Mouse (Mus musculus) liver, embryonic 16.5 days (tissue): ENCODE results near the gene Hist1h4h. TPM values are rescaled to one million over a fixed set of nuclear protein-coding genes. Genes with fewer than 3 reads are reported as not detected.
"Not testable (repeated sequence)": the region's sequence is repeated elsewhere in the genome, so short reads cannot be mapped to it uniquely, and the experiment has no call there.

ENCODE experiments used
- ATAC-seq: fragments of 200-750 bp; cut with Nextera tagmentation; 2 replicates; pipeline ENCODE4 v1.8.0; 2017; ENCODE audit warnings: low read depth, mild to moderate bottlenecking, moderate number of reproducible peaks, moderate library complexity
- H3K27ac ChIP-seq: fragments of 300-500 bp; sonication (generic); 2 replicates; pipeline ENCODE4 v1.5.1; 2014; ENCODE audit warnings: mild to moderate bottlenecking, low read length
- H3K27me3 ChIP-seq: fragments of 300-500 bp; sonication (generic); 2 replicates; pipeline ENCODE4 v1.6.1; 2014; ENCODE audit warnings: low read depth, low read length, mixed read lengths; ENCODE audit not compliant: control insufficient read depth, insufficient read depth
- H3K36me3 ChIP-seq: fragments of 300-500 bp; sonication (generic); 2 replicates; pipeline ENCODE4 v1.6.1; 2014; ENCODE audit warnings: mild to moderate bottlenecking; ENCODE audit not compliant: control insufficient read depth, insufficient read depth
- H3K4me1 ChIP-seq: fragments of 300-500 bp; sonication (generic); 2 replicates; pipeline ENCODE4 v1.6.1; 2014; ENCODE audit warnings: low read depth, low read length, mixed read lengths; ENCODE audit not compliant: control insufficient read depth
- H3K4me2 ChIP-seq: fragments of 300-500 bp; sonication (generic); 2 replicates; pipeline ENCODE4 v1.6.1; 2014; ENCODE audit warnings: low read depth, low read length, mixed read lengths
- H3K4me3 ChIP-seq: fragments of 300-500 bp; sonication (generic); 2 replicates; pipeline ENCODE4 v1.5.1; 2014; ENCODE audit warnings: low read depth, mild to moderate bottlenecking, low read length
- H3K9ac ChIP-seq: fragments of 300-500 bp; sonication (generic); 2 replicates; pipeline ENCODE4 v1.6.1; 2014; ENCODE audit warnings: low read depth, low read length
- H3K9me3 ChIP-seq: fragments of 300-500 bp; sonication (generic); replicated peaks from 2 replicates; pipeline ENCODE4 v1.6.1; 2016; ENCODE audit warnings: low read length; ENCODE audit not compliant: control insufficient read depth
- WGBS: fragments of 180-500 bp; shearing (Covaris S2); extraction: QIAGEN DNeasy Blood & Tissue Kit; methylation state at CpG from one replicate; pipeline ENCODE4 v1.1.7; 2014; ENCODE audit not compliant: insufficient replicate concordance; 5-methylcytosine and 5-hydroxymethylcytosine counted together
- microRNA-seq: library from miRNA; unstranded; fragments of <30 nt; microRNA quantifications from one replicate; pipeline ENCODE4, GENCODE M21; 2016
- polyA plus RNA-seq: library from polyadenylated mRNA; unstranded; fragments of >200 nt; fragmentation: Nextera tagmentation; extraction: Ambion mirVana; gene quantifications from 2 replicates; pipeline ENCODE4 v1.2.1, GENCODE M21; 2015

Hist1h4h gene
- polyA plus RNA-seq, 1 experiment from 2014 or later = 5.5 TPM

GRCm38 (mm10) chr13:23575864-23576313, 45.0 kb downstream of the Hist1h4h start:
- H3K27me3 ChIP-seq, H3K36me3 ChIP-seq, H3K9me3 ChIP-seq, ATAC-seq: not testable (repeated sequence)
- peak overlapping the region; percentile 90 for H3K27ac ChIP-seq
- under 1% methylated on average over 14 of the region's 40 CpGs for WGBS
- peak overlapping the region; percentile 77 for H3K9ac ChIP-seq
- H3K4me1 ChIP-seq = peaks cover 15% of the 10 kb centered on the region
- peak overlapping the region; percentile 70 for H3K4me2 ChIP-seq
- peak overlapping the region; percentile 64 for H3K4me3 ChIP-seq

GRCm38 (mm10) chr13:23576351-23576881, 45.6 kb downstream of the Hist1h4h start:
- WGBS = 4% methylated on average over 7 of the region's 7 CpGs
- no peaks in the 10 kb centered on the region for H3K36me3 ChIP-seq
- peak overlapping the region; percentile 70 for H3K4me2 ChIP-seq
- H3K9ac ChIP-seq = peak overlapping the region; percentile 77
- H3K27me3 ChIP-seq = no peaks in the 10 kb centered on the region
- peak overlapping the region; percentile 90 for H3K27ac ChIP-seq
- H3K4me1 ChIP-seq = peaks cover 17% of the 10 kb centered on the region
- no peaks in the 10 kb centered on the region for H3K9me3 ChIP-seq
- H3K4me3 ChIP-seq = peak overlapping the region; percentile 64
- no peak for ATAC-seq

DNA sequence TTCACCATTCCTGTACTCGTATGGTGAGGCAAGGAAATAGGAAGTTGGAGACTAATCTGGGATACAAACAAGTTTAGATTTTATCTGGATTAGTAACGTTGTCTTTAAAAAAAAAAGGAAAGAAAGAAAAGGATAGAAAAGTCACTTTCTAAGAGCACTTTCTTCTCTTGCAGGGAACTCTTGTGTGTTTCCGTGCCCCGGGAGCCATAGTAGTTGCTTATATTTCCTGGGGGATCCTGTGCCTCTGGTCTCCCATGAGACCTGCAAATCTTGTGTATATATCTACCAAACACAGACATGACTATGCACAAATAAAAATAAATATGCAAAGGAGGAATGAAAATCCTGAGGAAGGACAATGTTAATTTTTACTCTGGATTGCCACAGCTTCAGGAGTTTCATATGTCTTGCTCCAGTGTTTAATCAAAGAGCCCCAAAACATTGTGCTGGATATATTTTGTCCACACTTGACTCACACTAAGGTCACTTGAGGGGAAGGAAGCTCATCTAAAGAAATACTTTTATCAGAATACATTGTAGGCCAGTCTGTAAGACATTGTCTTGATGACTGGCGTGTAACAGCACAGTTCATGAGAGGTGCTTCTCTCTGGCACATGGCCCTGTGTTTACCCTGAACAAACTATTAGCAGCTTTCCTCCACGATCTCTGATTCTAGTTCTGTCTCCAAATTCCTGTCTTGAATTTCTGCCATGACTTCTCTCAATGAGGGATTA, 46.2 kb downstream of the Hist1h4h start:
- H3K4me3 ChIP-seq = peak overlapping the region; percentile 64
- H3K36me3 ChIP-seq = no peaks in the 10 kb centered on the region
- ATAC-seq = no peak
- H3K4me1 ChIP-seq = peaks cover 20% of the 10 kb centered on the region
- H3K27ac ChIP-seq = peak overlapping the region; percentile 90
- no peaks in the 10 kb centered on the region for H3K9me3 ChIP-seq
- H3K27me3 ChIP-seq = no peaks in the 10 kb centered on the region
- WGBS = 34% methylated on average over 6 of the region's 6 CpGs
- peak overlapping the region; percentile 77 for H3K9ac ChIP-seq
- peak overlapping the region; percentile 70 for H3K4me2 ChIP-seq

DNA sequence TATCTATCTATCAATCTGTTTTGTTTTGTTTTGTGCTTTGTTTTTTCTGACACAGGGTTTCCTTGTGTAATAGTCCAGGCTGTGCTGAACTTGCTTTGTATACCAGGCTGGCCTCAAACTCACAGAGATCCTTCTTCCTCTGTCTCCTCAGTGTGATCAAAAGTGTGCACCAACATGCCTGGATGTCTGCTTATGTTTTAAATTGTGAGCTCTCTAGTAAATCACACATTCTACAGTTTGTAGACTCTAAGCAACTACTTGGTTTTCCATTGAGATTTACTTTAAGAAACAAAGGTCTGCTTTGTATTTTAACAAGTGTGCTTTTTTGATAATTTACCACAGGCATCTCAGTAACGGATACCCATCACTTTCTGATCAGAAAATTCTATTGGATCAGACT, 47.0 kb downstream of the Hist1h4h start:
- Histone ChIP-seq H3K36me3 (no peaks in the 10 kb centered on the region), H3K27me3 (no peaks in the 10 kb centered on the region), H3K4me2 (peak overlapping the region; percentile 32), H3K4me3 (peak overlapping the region; percentile 34), H3K9me3 (no peaks in the 10 kb centered on the region), H3K27ac (peak overlapping the region; percentile 80), H3K4me1 (peaks cover 26% of the 10 kb centered on the region), H3K9ac (peak overlapping the region; percentile 54)
- 63% methylated on average over 1 of the region's 1 CpGs for WGBS
- ATAC-seq = no peak

Small RNA genes within 50 kb of the gene (microRNA-seq; reads per million reads assigned to microRNA genes)
- not detected for gene Gm44297
- gene Gm44359 = not detected
- not detected for gene Gm44394
- 3.4 reads per million, percentile 11 among the genes with 10 or more reads in this experiment for gene n-TStga1

Other genes with a start within 250 kb of the Hist1h4h start
- gene Zfp322a, start 161.8 kb upstream of the Hist1h4h start, polyA plus RNA-seq = 12.0 and 13.1 TPM in 2 replicates
- 4.5 TPM in 2 replicates for gene Abt1, start 107.2 kb upstream of the Hist1h4h start, polyA plus RNA-seq
- gene Btn1a1, start 65.1 kb upstream of the Hist1h4h start, polyA plus RNA-seq = 1.9 and 2.0 TPM in 2 replicates
- not detected in 2 replicates for gene Btn2a2, start 42.2 kb upstream of the Hist1h4h start, polyA plus RNA-seq
- 2.0 and 6.7 TPM in 2 replicates for gene Hist1h2af, start 2.9 kb downstream of the Hist1h4h start, polyA plus RNA-seq
- gene Hist1h3g, start 4.4 kb downstream of the Hist1h4h start, polyA plus RNA-seq = 11.0 and 14.8 TPM in 2 replicates
- gene Hist1h2bh, start 12.3 kb downstream of the Hist1h4h start, polyA plus RNA-seq = 1.1 and 1.8 TPM in 2 replicates
- gene Hist1h3f, start 13.0 kb downstream of the Hist1h4h start, polyA plus RNA-seq = 1.2 and 1.4 TPM in 2 replicates
- 2.4 and 2.9 TPM in 2 replicates for gene Hist1h4f, start 20.6 kb downstream of the Hist1h4h start, polyA plus RNA-seq
- 1.2 and 1.4 TPM in 2 replicates for gene Hist1h1d, start 22.2 kb downstream of the Hist1h4h start, polyA plus RNA-seq
- gene Hist1h3e, start 31.3 kb downstream of the Hist1h4h start, polyA plus RNA-seq = 3.4 and 4.2 TPM in 2 replicates
- 63.6 and 96.6 TPM in 2 replicates for gene Hist1h2ae, start 40.2 kb downstream of the Hist1h4h start, polyA plus RNA-seq
- 10.6 and 13.5 TPM in 2 replicates for gene Hist1h2bg, start 40.3 kb downstream of the Hist1h4h start, polyA plus RNA-seq
- 3.7 and 5.9 TPM in 2 replicates for gene Hist1h2bf, start 43.1 kb downstream of the Hist1h4h start, polyA plus RNA-seq
- 2.2 and 3.8 TPM in 2 replicates for gene Hist1h2ad, start 43.3 kb downstream of the Hist1h4h start, polyA plus RNA-seq
- 6.6 and 7.7 TPM in 2 replicates for gene Hist1h3d, start 44.7 kb downstream of the Hist1h4h start, polyA plus RNA-seq
- gene Hist1h4d, start 50.5 kb downstream of the Hist1h4h start, polyA plus RNA-seq = 126 and 155 TPM in 2 replicates
- gene Hist1h2be, start 90.1 kb downstream of the Hist1h4h start, polyA plus RNA-seq = 1.9 and 2.0 TPM in 2 replicates
- gene Hist1h1e, start 91.5 kb downstream of the Hist1h4h start, polyA plus RNA-seq = 23.6 and 27.8 TPM in 2 replicates
- 1.2 and 1.5 TPM in 2 replicates for gene Hist1h2ac, start 152.9 kb downstream of the Hist1h4h start, polyA plus RNA-seq
- 202 and 220 TPM in 2 replicates for gene Hist1h2bc, start 153.1 kb downstream of the Hist1h4h start, polyA plus RNA-seq
- 0.13 TPM in 1 of 2 replicates, not detected in the other for gene Hist1h1t, start 164.8 kb downstream of the Hist1h4h start, polyA plus RNA-seq
- 6.3 and 8.9 TPM in 2 replicates for gene Hist1h4c, start 167.4 kb downstream of the Hist1h4h start, polyA plus RNA-seq
- gene Hfe, start 179.8 kb downstream of the Hist1h4h start, polyA plus RNA-seq = 16.0 and 16.3 TPM in 2 replicates
- gene Hist1h1c, start 207.8 kb downstream of the Hist1h4h start, polyA plus RNA-seq = 99.6 and 112 TPM in 2 replicates
- 4.4 and 7.4 TPM in 2 replicates for gene Hist1h3c, start 214.6 kb downstream of the Hist1h4h start, polyA plus RNA-seq
- 3.2 and 6.3 TPM in 2 replicates for gene Hist1h2bb, start 215.7 kb downstream of the Hist1h4h start, polyA plus RNA-seq
- 49.0 and 58.5 TPM in 2 replicates for gene Hist1h2ab, start 220.1 kb downstream of the Hist1h4h start, polyA plus RNA-seq
- 14.4 TPM in 2 replicates for gene Hist1h3b, start 221.2 kb downstream of the Hist1h4h start, polyA plus RNA-seq
- gene Hist1h4b, start 226.0 kb downstream of the Hist1h4h start, polyA plus RNA-seq = 3.5 and 5.4 TPM in 2 replicates
- gene Hist1h4a, start 230.2 kb downstream of the Hist1h4h start, polyA plus RNA-seq = 0.48 TPM in 1 of 2 replicates, not detected in the other
- 4.6 and 6.8 TPM in 2 replicates for gene Hist1h3a, start 231.3 kb downstream of the Hist1h4h start, polyA plus RNA-seq
- gene Hist1h1a, start 232.6 kb downstream of the Hist1h4h start, polyA plus RNA-seq = 2.5 and 3.5 TPM in 2 replicates
- gene Trim38, start 238.9 kb downstream of the Hist1h4h start, polyA plus RNA-seq = not detected in 2 replicates